Mouse (Mus musculus): ENCODE results near the gene Rhbdf2. TPM values are rescaled to one million over a fixed set of nuclear protein-coding genes. Genes with fewer than 3 reads are reported as not detected.

Gene Rhbdf2
- polyA plus RNA-seq, 1 experiment from 2014 or later, result 3.1 TPM

GRCm38 (mm10) chr11:116554171-116554878 is 72.5 kb downstream of the Rhbdf2 start:
- Histone ChIP-seq H3K4me2 (ENCODE audit: low read depth, low read length) (no peak overlapping the region), H3K27ac (replicated peaks; ENCODE audit: low read depth, low read length) (no peak overlapping the region), H3K4me1 (ENCODE audit: control insufficient read depth, insufficient read depth, low read length) (peaks cover 4% of the 10 kb centered on the region; the same call in 1 of the 2 replicates), H3K4me3 (ENCODE audit: low read depth, low read length) (no peak overlapping the region), H3K27me3 (ENCODE audit: control insufficient read depth, insufficient read depth, low read length) (no peaks in the 10 kb centered on the region), H3K9ac (replicated peaks; ENCODE audit: low read length) (no peak overlapping the region), H3K9me3 (replicated peaks; ENCODE audit: control insufficient read depth, low read length) (no peaks in the 10 kb centered on the region), H3K36me3 (replicated peaks; ENCODE audit: control insufficient read depth, insufficient read depth, low read depth, low read length) (no peaks in the 10 kb centered on the region)
- DNase-seq (ENCODE audit: low spot score) (peak; percentile 78), ATAC-seq (replicated peaks; ENCODE audit: insufficient number of reproducible peaks, low FRiP score, low TSS enrichment, low read depth) (no peak)
- 51% methylated on average over 12 of the region's 12 CpGs for WGBS

GRCm38 (mm10) chr11:116552194-116552593 is 74.6 kb downstream of the Rhbdf2 start:
- H3K27ac ChIP-seq (replicated peaks; ENCODE audit: low read depth, low read length), result no peak overlapping the region
- ATAC-seq (replicated peaks; ENCODE audit: insufficient number of reproducible peaks, low FRiP score, low TSS enrichment, low read depth) (no peak), DNase-seq (ENCODE audit: low spot score) (no peak)
- no peak overlapping the region for H3K9ac ChIP-seq (replicated peaks; ENCODE audit: low read length)
- no peaks in the 10 kb centered on the region for H3K9me3 ChIP-seq (replicated peaks; ENCODE audit: control insufficient read depth, low read length)
- peaks cover 4% of the 10 kb centered on the region; the same call in 1 of the 2 replicates for H3K4me1 ChIP-seq (ENCODE audit: control insufficient read depth, insufficient read depth, low read length)
- no peak overlapping the region for H3K4me3 ChIP-seq (ENCODE audit: low read depth, low read length)
- no peaks in the 10 kb centered on the region for H3K27me3 ChIP-seq (ENCODE audit: control insufficient read depth, insufficient read depth, low read length)
- no peaks in the 10 kb centered on the region for H3K36me3 ChIP-seq (replicated peaks; ENCODE audit: control insufficient read depth, insufficient read depth, low read depth, low read length)
- H3K4me2 ChIP-seq (ENCODE audit: low read depth, low read length), result no peak overlapping the region
- 85% methylated on average over 1 of the region's 1 CpGs for whole genome bisulfite sequencing

- Histone ChIP-seq H3K36me3 (replicated peaks; ENCODE audit: control insufficient read depth, insufficient read depth, low read depth, low read length) (no peaks in the 10 kb centered on the region; the same call in 1 of the 2 replicates), H3K9me3 (replicated peaks; ENCODE audit: control insufficient read depth, low read length) (no peaks in the 10 kb centered on the region), H3K4me3 (ENCODE audit: low read depth, low read length) (no peak overlapping the region), H3K27ac (replicated peaks; ENCODE audit: low read depth, low read length) (no peak overlapping the region), H3K27me3 (ENCODE audit: control insufficient read depth, insufficient read depth, low read length) (no peaks in the 10 kb centered on the region), H3K4me2 (ENCODE audit: low read depth, low read length) (no peak overlapping the region), H3K9ac (replicated peaks; ENCODE audit: low read length) (no peak overlapping the region), H3K4me1 (ENCODE audit: control insufficient read depth, insufficient read depth, low read length) (peaks cover 4% of the 10 kb centered on the region; the same call in 1 of the 2 replicates)
- DNase-seq (ENCODE audit: low spot score), result no peak
- no peak for ATAC-seq (replicated peaks; ENCODE audit: insufficient number of reproducible peaks, low FRiP score, low TSS enrichment, low read depth)
- 60% methylated on average over 7 of the region's 7 CpGs for WGBS
These were observed 76.1 kb downstream of the Rhbdf2 start for GRCm38 (mm10) chr11:116550748-116551147.

GRCm38 (mm10) chr11:116549273-116550038 is 77.4 kb downstream of the Rhbdf2 start:
- WGBS, result 91% methylated on average over 11 of the region's 11 CpGs
- no peak overlapping the region for H3K4me3 ChIP-seq (ENCODE audit: low read depth, low read length)
- H3K4me1 ChIP-seq (ENCODE audit: control insufficient read depth, insufficient read depth, low read length), result peaks cover 4% of the 10 kb centered on the region; the same call in 1 of the 2 replicates
- no peaks in the 10 kb centered on the region for H3K27me3 ChIP-seq (ENCODE audit: control insufficient read depth, insufficient read depth, low read length)
- no peak for DNase-seq (ENCODE audit: low spot score)
- no peaks in the 10 kb centered on the region; the same call in 1 of the 2 replicates for H3K36me3 ChIP-seq (replicated peaks; ENCODE audit: control insufficient read depth, insufficient read depth, low read depth, low read length)
- no peak for ATAC-seq (replicated peaks; ENCODE audit: insufficient number of reproducible peaks, low FRiP score, low TSS enrichment, low read depth)
- H3K9me3 ChIP-seq (replicated peaks; ENCODE audit: control insufficient read depth, low read length), result no peaks in the 10 kb centered on the region
- no peak overlapping the region for H3K4me2 ChIP-seq (ENCODE audit: low read depth, low read length)
- no peak overlapping the region for H3K9ac ChIP-seq (replicated peaks; ENCODE audit: low read length)
- H3K27ac ChIP-seq (replicated peaks; ENCODE audit: low read depth, low read length), result no peak overlapping the region

- H3K4me1 ChIP-seq (ENCODE audit: control insufficient read depth, insufficient read depth, low read length), result peaks cover 4% of the 10 kb centered on the region; the same call in 1 of the 2 replicates
- H3K4me2 ChIP-seq (ENCODE audit: low read depth, low read length), result no peak overlapping the region
- H3K36me3 ChIP-seq (replicated peaks; ENCODE audit: control insufficient read depth, insufficient read depth, low read depth, low read length), result peaks cover 4% of the 10 kb centered on the region
- no peaks in the 10 kb centered on the region for H3K9me3 ChIP-seq (replicated peaks; ENCODE audit: control insufficient read depth, low read length)
- DNase-seq (ENCODE audit: low spot score) (no peak), ATAC-seq (replicated peaks; ENCODE audit: insufficient number of reproducible peaks, low FRiP score, low TSS enrichment, low read depth) (no peak)
- no peak overlapping the region for H3K9ac ChIP-seq (replicated peaks; ENCODE audit: low read length)
- WGBS, result 96% methylated on average over 9 of the region's 9 CpGs
- no peaks in the 10 kb centered on the region for H3K27me3 ChIP-seq (ENCODE audit: control insufficient read depth, insufficient read depth, low read length)
- no peak overlapping the region for H3K4me3 ChIP-seq (ENCODE audit: low read depth, low read length)
- no peak overlapping the region for H3K27ac ChIP-seq (replicated peaks; ENCODE audit: low read depth, low read length)
These were observed 78.0 kb downstream of the Rhbdf2 start for GRCm38 (mm10) chr11:116548780-116549179.

Other genes starting within 250 kb of the Rhbdf2 start
- 15.8 and 15.9 TPM in 2 replicates for gene Rnf157, start 214.0 kb downstream of the Rhbdf2 start, polyA plus RNA-seq (2014; fragmentation: Nextera tagmentation; extraction: Ambion mirVana)
- gene Ubald2, start 192.9 kb downstream of the Rhbdf2 start, polyA plus RNA-seq (2014; fragmentation: Nextera tagmentation; extraction: Ambion mirVana), result 63.6 and 68.4 TPM in 2 replicates
- 0.31 TPM in 1 of 2 replicates, not detected in the other for gene Qrich2, start 160.8 kb downstream of the Rhbdf2 start, polyA plus RNA-seq (2014; fragmentation: Nextera tagmentation; extraction: Ambion mirVana)
- gene Prpsap1, start 132.8 kb downstream of the Rhbdf2 start, polyA plus RNA-seq (2014; fragmentation: Nextera tagmentation; extraction: Ambion mirVana), result 171 and 182 TPM in 2 replicates
- gene Sphk1, start 96.1 kb downstream of the Rhbdf2 start, polyA plus RNA-seq (2014; fragmentation: Nextera tagmentation; extraction: Ambion mirVana), result 5.0 and 7.2 TPM in 2 replicates
- gene Ube2o, start 45.6 kb downstream of the Rhbdf2 start, polyA plus RNA-seq (2014; fragmentation: Nextera tagmentation; extraction: Ambion mirVana), result 17.2 and 17.4 TPM in 2 replicates
- not detected in 2 replicates for gene Aanat, start 40.6 kb downstream of the Rhbdf2 start, polyA plus RNA-seq (2014; fragmentation: Nextera tagmentation; extraction: Ambion mirVana)
- 0.43 and 0.77 TPM in 2 replicates for gene Prcd, start 26.5 kb upstream of the Rhbdf2 start, polyA plus RNA-seq (2014; fragmentation: Nextera tagmentation; extraction: Ambion mirVana)
- gene Cygb, start 27.3 kb upstream of the Rhbdf2 start, polyA plus RNA-seq (2014; fragmentation: Nextera tagmentation; extraction: Ambion mirVana), result 3.5 and 3.8 TPM in 2 replicates
- gene St6galnac1, start 148.5 kb upstream of the Rhbdf2 start, polyA plus RNA-seq (2014; fragmentation: Nextera tagmentation; extraction: Ambion mirVana), result not detected in 2 replicates
- 18.1 and 21.9 TPM in 2 replicates for gene Mxra7, start 201.0 kb upstream of the Rhbdf2 start, polyA plus RNA-seq (2014; fragmentation: Nextera tagmentation; extraction: Ambion mirVana)
- 67.0 and 67.8 TPM in 2 replicates for gene Mettl23, start 216.3 kb upstream of the Rhbdf2 start, polyA plus RNA-seq (2014; fragmentation: Nextera tagmentation; extraction: Ambion mirVana)
- gene Jmjd6, start 216.4 kb upstream of the Rhbdf2 start, polyA plus RNA-seq (2014; fragmentation: Nextera tagmentation; extraction: Ambion mirVana), result 74.2 and 75.1 TPM in 2 replicates
- 33.9 and 35.7 TPM in 2 replicates for gene Mfsd11, start 225.4 kb upstream of the Rhbdf2 start, polyA plus RNA-seq (2014; fragmentation: Nextera tagmentation; extraction: Ambion mirVana)
- 1,064 and 1,163 TPM in 2 replicates for gene Srsf2, start 226.1 kb upstream of the Rhbdf2 start, polyA plus RNA-seq (2014; fragmentation: Nextera tagmentation; extraction: Ambion mirVana)

All from embryonic facial prominence, embryonic 11.5 days (tissue).